In genomic region chr16:14122586-14122985, GRCm38 (mm10) we compare ENCODE assay signal across 22 mouse cellular contexts. TPM values are rescaled to one million over a fixed set of nuclear protein-coding genes. Genes with fewer than 3 reads are reported as not detected.
DNase-seq lines count a peak whose midpoint lies in the region; TF ChIP-seq lines count a peak whose summit lies in the region.
"Had no signal": no experiment of that assay in that cellular context is flagged by ENCODE, and none has a peak within 500 bp of the region (broad histone marks: within the 10 kb centered on the region; RNA-seq: fewer than 3 reads in every experiment).

No protein-coding gene starts in this region.

- peak; percentile 1 for DNase-seq in embryo, embryonic 10.5 days (ENCODE audit: low spot score)
- DNase-seq in embryo, embryonic 11 days, result no peak
- no peak for DNase-seq in left cerebral cortex, adult 2 months (ENCODE audit: extremely low spot score in 1 of 2, low spot score in 2 of 2)
- DNase-seq in left cerebral cortex, adult 8-10 months (ENCODE audit: low spot score in 2 of 2), result no peak
- peak; percentile 30 for DNase-seq in ZHBTc4 (ENCODE audit: low read depth, low spot score)
- DNase-seq in adrenal gland, postnatal 14 days, result no peak
- no peak for DNase-seq in cerebellum, adult 11-12 months
- DNase-seq: adrenal gland, postnatal 25 days; cerebellum, adult 18-20 months; cerebellum, postnatal 25 days; gastrocnemius, postnatal 14 days; kidney, postnatal 10 days; left cerebral cortex, postnatal 4 days; thymus, adult 2 months had no signal

- H3K9me3 ChIP-seq in ES-Bruce4 (replicated peaks; ENCODE audit: control insufficient read depth, insufficient read depth, low read length, poor library complexity, severe bottlenecking), result no peaks in the 10 kb centered on the region
- H3K9me3 ChIP-seq: embryonic facial prominence, embryonic 10.5 days; forebrain, embryonic 13.5 days; hindbrain, embryonic 13.5 days; midbrain, embryonic 13.5 days; neural tube, embryonic 15.5 days; stomach, embryonic 15.5 days had no signal

- intact Hi-C loops in left cerebral cortex, adult 2 months (cut with DNase I), result no loop called here

- no peak for TF ChIP-seq POLR2A in ES-Bruce4 (IDR thresholded peaks at IDR 0.05; ENCODE audit: insufficient read depth, low read length)

- H3K4me3 ChIP-seq in left cerebral cortex, adult 2 months, result no peak overlapping the region
- H3K4me3 ChIP-seq in ES-Bruce4 (ENCODE audit: low read depth, low read length), result no peak overlapping the region
- H3K4me3 ChIP-seq: embryonic facial prominence, embryonic 10.5 days; forebrain, embryonic 13.5 days; hindbrain, embryonic 13.5 days; midbrain, embryonic 13.5 days; myocyte; neural tube, embryonic 15.5 days; stomach, embryonic 15.5 days had no signal

- no peak overlapping the region for H3K9ac ChIP-seq in ES-Bruce4 (ENCODE audit: low read depth, poor library complexity, severe bottlenecking)
- H3K9ac ChIP-seq: forebrain, embryonic 13.5 days; hindbrain, embryonic 13.5 days; midbrain, embryonic 13.5 days; neural tube, embryonic 15.5 days; stomach, embryonic 15.5 days had no signal

- no peaks in the 10 kb centered on the region for H3K27me3 ChIP-seq in ES-Bruce4 (ENCODE audit: control insufficient read depth, insufficient read depth, low read length, poor library complexity, severe bottlenecking)
- H3K27me3 ChIP-seq: forebrain, embryonic 13.5 days; hindbrain, embryonic 13.5 days; midbrain, embryonic 13.5 days; neural tube, embryonic 15.5 days; stomach, embryonic 15.5 days had no signal

- peaks cover 2% of the 10 kb centered on the region for H3K4me1 ChIP-seq in ES-Bruce4 (ENCODE audit: control insufficient read depth, insufficient read depth, low read length)
- H3K4me1 ChIP-seq: embryonic facial prominence, embryonic 10.5 days; forebrain, embryonic 13.5 days; hindbrain, embryonic 13.5 days; midbrain, embryonic 13.5 days; neural tube, embryonic 15.5 days; stomach, embryonic 15.5 days had no signal

- H3K27ac ChIP-seq in left cerebral cortex, adult 2 months, result no peak overlapping the region
- H3K27ac ChIP-seq in ES-Bruce4 (ENCODE audit: insufficient read depth, low read length), result peak overlapping the region; percentile 62; the same call in 1 of the 2 replicates
- H3K27ac ChIP-seq: embryonic facial prominence, embryonic 10.5 days; forebrain, embryonic 13.5 days; hindbrain, embryonic 13.5 days; midbrain, embryonic 13.5 days; neural tube, embryonic 15.5 days; stomach, embryonic 15.5 days had no signal

- peaks cover 22% of the 10 kb centered on the region for H3K36me3 ChIP-seq in ES-Bruce4 (ENCODE audit: control insufficient read depth, insufficient read depth, low read length, poor library complexity, severe bottlenecking)

- TF ChIP-seq CTCF in left cerebral cortex, adult 2 months (IDR thresholded peaks at IDR 0.05), result peak; percentile 11
- no peak for TF ChIP-seq CTCF in ES-Bruce4 (IDR thresholded peaks at IDR 0.05; ENCODE audit: low read depth, low read length)

- no peak for TF ChIP-seq EP300 in ES-Bruce4 (IDR thresholded peaks at IDR 0.05; ENCODE audit: insufficient read depth, low read depth, low read length)

RNA-seq across cellular contexts. Expression of gene Nde1, which starts 40.5 kb away (rescaled TPM):
- total RNA-seq in left cerebral cortex, adult 2 months (2021), result 10 to 100 TPM; 15.9 to 19.1 TPM
- 10 to 100 TPM; 14.8 to 22.3 (median 17.7) TPM for total RNA-seq in left cerebral cortex, adult 8-10 months (2022)
- polyA plus RNA-seq in ES-Bruce4 (2011; ENCODE audit: insufficient read depth, insufficient read length, low read depth, missing spikeins), result 126 and 129 TPM in 2 replicates
- total RNA-seq in adrenal gland, postnatal 14 days (2021), result 41.0 and 43.6 TPM in 2 replicates

RNA-seq across cellular contexts. Expression of gene Marf1, which starts 40.6 kb away (rescaled TPM):
- total RNA-seq in left cerebral cortex, adult 2 months (2021), result 100 to 1,000 TPM; 162 TPM
- total RNA-seq in left cerebral cortex, adult 8-10 months (2022), result 100 to 1,000 TPM; 135 to 173 (median 155) TPM
- polyA plus RNA-seq in ES-Bruce4 (2011; ENCODE audit: insufficient read depth, insufficient read length, low read depth, missing spikeins), result 68.6 and 72.3 TPM in 2 replicates
- 84.5 and 100 TPM in 2 replicates for total RNA-seq in adrenal gland, postnatal 14 days (2021)

Comparison
In these comparisons a context has a peak if more than half of its experiments do, and no peak if none do; other contexts are left out.
1. DNase-seq: peak in embryo, embryonic 10.5 days (single experiment) and ZHBTc4 (single experiment); none in embryo, embryonic 11 days (single experiment), left cerebral cortex, adult 2 months (0 of 2), left cerebral cortex, adult 8-10 months (0 of 2), adrenal gland, postnatal 14 days (single experiment) and cerebellum, adult 11-12 months (single experiment).